Mouse (Mus musculus) 3T3-L1 (cell line): Measurements from ENCODE around the gene Vac14.

Experiments
- DNase-seq: peaks from one replicate; pipeline ENCODE4 v3.0.0-alpha.2; 2015; ENCODE audit warnings: low read depth, low spot score

The Vac14 gene

DNA sequence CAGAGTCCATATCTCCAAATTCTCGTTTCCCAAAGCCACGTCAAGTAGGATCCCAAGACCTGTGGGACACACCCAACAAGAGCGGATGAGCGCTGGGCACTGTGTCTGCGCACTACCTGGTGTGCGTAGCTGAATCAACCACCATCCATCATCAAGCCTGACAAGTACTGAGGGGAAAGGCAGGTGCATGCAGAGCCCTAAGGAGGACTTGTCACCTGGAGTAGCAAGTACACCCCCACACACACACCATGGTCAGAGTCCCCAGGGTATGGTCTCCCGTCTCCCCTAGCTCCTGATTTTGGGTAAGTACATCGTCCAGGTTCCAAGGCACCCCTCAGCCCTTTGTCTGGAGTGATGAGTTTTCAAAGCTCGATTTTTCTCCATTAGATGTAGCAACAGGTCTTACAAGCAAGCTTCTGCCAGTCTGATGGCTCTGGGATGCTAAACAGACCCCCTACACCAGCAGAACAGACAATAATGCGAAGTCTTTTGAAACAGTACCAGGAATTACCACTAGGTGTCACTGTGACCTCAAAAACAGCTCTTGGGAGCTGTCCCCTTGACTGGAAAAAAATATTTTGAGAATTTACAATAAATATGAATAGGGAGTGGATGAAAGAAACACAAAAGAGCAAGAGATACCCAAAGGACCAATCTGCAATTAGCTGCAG is 131.2 kb downstream of the Vac14 start:
- peak; percentile 95 for DNase-seq

DNA sequence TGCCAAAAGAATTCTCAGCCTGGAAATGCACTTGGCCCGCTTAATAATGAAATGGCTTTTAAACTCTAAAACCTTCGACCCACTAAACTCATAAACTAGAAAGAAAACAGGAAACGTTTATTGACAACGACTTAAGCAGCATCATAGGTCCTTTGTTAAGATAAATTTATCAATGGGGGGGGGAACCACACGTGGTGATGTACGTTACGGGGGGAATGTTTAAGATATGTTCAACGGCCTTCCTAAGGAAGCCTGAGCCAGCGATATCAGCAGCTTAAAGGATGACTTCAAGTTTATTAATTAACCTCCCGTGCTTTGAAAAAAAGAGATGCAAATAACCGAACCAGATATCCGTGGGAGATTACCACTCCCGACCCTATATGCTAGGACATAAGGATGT is 131.9 kb downstream of the Vac14 start:
- no peak for DNase-seq

DNA sequence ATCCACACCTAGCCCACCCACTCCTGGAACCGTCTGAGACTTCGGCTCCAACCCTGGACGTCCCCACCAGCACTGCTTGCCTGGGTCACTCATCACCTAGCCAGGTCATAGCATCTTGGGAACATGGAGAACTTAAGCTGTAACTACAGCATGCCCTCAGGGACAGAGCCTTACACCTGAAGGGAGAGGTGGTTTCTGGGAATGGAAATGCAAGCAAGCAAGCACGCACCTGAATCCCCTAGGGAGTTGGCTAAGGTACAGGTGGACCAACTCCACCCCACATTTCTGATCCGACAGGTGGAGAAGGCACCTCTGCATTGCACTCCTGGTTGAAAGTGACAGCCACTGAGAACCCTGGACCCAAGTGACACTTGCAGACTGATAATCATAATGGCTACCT is 133.1 kb downstream of the Vac14 start:
- no peak for DNase-seq

DNA sequence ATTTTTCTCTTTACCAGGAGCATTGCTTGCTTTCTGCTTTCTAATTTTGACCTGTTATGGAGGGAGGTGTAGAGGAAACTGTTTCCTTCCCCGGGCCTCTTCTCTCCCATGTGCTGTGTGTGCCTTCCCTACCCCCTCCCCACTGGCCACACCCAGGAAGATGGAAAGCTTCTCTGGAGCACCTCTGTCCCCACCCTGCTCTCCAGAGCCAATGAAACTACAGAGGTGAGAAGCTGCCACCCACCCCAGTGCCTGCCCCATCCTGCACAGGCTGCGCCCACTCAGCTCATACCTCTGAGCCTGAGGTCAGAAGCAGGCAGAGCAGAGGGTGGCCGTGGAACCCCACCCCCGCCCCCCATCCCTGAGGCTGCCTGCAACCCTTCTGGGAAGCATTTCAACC is 136.3 kb downstream of the Vac14 start:
- DNase-seq = peak; percentile 69

DNA sequence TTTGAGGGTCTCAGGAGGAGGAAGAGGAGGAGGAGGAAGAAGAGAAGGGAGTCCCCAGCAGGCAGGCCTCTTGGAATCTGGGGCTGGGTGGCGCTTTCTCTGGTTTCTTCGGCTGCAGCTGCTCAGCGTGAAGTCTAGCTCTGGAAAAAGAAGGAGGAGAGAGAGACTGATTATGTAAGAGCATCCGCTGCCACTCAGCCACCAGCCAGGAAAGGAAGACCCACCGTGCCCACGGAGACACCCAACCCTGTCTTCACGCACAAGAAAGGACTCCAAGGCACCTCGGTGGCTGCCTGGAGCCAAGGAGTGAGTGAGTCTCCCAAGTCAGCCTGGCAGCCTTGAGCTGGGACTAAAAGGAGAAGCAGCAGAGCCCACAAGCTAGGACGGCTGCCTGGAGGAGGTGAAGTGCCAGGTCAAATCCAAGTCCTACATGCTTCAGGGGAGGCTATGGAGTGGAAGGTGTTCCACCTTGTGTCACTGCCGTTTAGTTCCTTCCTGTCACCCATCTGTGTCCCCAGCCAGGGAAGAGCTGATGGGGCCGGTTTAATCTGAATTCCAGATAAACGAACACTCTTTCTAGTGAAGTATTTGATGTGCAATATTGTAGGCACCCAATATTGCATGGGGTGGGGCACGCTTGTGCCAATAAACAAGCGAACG is 137.3 kb downstream of the Vac14 start:
- peak; percentile 19 for DNase-seq

DNA sequence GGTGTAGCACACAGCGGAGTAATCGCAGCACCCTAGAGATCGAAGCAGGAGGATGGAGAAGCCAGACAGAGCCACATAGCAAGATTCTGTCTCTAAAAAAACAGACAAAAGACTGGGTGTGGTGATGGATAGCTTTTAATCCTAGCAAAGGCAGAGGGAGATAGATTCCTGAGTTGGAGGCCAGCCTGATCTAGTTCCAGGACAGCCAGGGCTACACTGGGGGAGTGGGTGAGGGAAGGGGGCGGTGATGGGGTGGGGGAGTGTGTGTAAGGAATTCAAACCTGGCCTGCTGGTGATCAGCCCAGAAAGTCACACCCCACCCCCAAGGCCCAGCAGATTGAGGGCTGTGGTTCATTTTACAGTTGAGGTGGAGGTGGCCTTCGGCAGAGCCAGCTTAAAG is 137.8 kb downstream of the Vac14 start:
- no peak for DNase-seq

DNA sequence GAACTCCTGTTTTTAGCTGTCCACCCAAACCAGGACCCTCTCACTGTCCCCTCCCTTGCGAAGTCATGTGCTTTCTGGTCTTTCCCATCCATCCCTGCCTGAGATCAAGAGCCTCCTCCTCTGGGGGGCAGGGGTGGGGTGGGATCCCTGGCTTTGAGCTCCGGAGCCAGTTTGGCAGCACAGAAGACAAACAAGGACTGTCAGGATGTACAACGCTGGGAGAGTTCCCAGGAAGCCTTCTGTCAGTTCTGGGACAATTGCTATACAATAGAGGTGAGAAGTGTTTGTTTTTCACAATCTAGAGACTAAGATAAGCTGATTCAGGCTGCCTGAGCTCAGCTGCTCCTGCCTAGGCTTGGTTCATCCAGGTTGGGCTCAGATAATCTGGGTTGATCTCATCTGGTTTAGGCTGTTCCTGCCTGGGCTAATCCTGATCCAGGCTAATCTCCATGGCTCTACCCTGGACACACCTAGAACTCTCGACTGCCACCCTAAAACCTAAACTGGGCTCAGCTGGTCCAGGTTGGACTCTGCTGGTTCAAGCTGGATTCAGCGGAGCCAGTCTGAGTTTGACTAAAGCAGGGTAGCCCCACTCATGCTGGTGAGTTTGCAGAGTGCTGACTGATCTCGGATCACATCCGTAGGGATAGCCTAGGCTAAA is 142.0 kb downstream of the Vac14 start:
- no peak for DNase-seq

DNA sequence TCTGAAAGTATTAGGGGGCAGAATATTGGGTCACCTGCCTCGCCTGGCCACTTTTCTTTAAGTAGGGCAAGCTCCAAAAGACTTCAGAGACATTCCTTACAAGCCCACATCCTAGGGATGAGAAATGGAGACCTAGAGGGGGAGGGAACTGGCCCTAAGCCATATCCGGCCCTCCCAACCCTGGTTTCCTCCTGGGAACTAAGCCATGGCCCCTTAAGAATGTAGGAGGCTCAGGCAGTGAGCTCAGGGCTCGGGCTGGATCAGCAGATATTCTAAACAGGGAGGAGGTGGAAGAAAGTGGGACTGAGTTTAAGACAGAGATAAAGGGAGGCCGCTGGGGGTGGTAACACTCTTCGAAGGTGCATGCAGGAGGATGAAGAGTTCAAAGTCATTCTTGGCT is 142.8 kb downstream of the Vac14 start:
- DNase-seq = peak; percentile 82

DNA sequence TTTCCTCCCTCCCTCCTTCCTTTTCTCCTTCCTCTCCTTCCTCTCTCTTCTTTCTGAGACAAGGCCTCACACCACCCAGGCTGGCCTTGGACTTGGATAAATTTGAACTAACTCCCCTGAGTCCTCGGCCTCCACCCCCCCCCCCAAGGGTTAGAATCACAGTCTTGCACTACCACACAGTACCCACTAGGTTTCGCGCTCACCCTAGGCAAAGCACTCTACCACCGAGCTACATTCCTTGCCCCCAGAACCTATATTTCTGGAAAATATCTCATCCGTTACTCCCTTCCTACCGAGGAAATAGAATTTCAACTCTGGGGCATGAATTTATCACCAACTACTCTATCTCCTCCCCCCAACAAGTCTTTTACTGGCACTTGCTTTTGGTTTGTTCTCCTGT is 143.6 kb downstream of the Vac14 start:
- peak; percentile 80 for DNase-seq

DNA sequence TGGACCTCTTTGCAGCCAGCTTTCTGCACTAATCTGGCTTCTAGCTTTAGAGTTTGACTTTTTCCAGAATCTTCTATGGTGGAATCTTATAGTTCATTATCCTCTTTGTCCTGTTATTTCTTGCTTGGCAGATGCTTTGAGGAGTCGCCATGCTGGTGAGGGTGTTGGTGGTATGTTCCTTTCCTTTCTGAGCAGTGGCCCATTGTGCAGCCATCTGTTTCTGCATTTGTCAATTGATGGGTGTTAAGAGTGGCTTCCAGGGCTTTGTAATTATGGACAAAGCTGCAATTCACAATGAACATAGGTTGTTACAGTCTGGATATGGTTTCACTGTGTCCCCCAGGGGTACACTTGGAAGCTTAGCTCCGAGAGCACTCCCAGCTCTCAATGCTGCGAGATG is 146.3 kb downstream of the Vac14 start:
- no peak for DNase-seq

DNA sequence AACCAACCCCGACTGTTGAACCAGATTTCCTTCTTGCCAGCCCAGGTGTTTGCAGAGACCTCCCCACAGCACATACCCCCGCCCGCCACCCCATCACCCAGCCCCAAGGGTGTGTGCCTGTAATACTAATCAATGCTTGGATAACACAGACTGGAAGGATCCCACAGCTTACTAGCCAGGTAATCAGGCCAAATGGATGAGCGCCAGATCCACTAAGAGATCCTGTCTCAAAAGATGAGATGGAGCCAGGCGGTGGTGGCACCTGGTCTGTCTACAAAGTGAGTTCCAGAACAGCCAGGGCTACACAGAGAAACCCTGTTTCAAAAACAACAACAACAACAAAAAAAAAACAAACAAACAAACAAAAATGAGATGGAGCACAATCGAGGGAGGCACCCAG is 148.9 kb downstream of the Vac14 start:
- no peak for DNase-seq
